Mouse (Mus musculus) small intestine, adult 2 months (tissue): ENCODE data around the gene Teddm1b.

Experiments
- CTCF ChIP-seq: fragments of 200-500 bp; IDR thresholded peaks from 2 replicates; pipeline ENCODE4 v1.5.1; 2012; ENCODE audit warnings: low read depth, mild to moderate bottlenecking, control low read depth, inconsistent platforms, low read length, moderate library complexity, mixed read lengths; ENCODE audit not compliant: insufficient replicate concordance, insufficient read length; ENCODE audit errors: extremely low read depth
- POLR2A ChIP-seq: fragments of 200-500 bp; IDR thresholded peaks from 2 replicates; pipeline ENCODE4 v1.6.1; 2012; ENCODE audit warnings: low read depth, mild to moderate bottlenecking, control low read depth, inconsistent platforms, low read length, moderate library complexity

- no peak for TF ChIP-seq CTCF
- TF ChIP-seq POLR2A = no peak
Observed at GRCm38 (mm10) chr1:153909963-153910291, 35.8 kb downstream of the Teddm1b start.
